Mouse (Mus musculus): ENCODE measurements at regions not wholly inside any gene's neighbourhood (a gene's known extent, or its start where the extent isn't known, plus 50 kb on each side); places are given as distances from the start of the nearest gene placed in this dataset.

DNA sequence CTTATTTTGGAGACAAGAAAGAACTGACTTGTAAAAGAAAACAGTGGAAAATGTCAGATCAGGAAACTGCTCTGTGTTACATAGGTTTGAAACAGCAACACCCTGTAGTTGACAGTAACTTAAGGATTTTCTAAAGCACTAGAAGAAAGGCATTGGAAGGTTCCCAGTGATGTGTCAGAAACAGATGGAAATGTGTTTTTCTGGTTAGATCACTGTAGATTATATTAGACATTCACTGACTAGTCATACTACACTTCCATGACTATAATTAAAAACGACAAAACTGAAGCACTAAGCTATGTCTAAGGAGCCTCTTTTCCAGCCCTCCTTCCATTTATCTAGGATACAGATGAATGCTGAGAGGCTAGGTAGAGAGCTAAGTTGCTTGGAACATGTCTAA, 59.1 kb upstream of the Apob start:
- no peaks in the 10 kb centered on the region for H3K27me3 ChIP-seq
- H3K4me1 ChIP-seq = no peaks in the 10 kb centered on the region
- no peak overlapping the region for H3K27ac ChIP-seq
- H3K36me3 ChIP-seq = no peaks in the 10 kb centered on the region
- H3K9ac ChIP-seq = no peak overlapping the region
- no peak for ATAC-seq (ENCODE audit: low FRiP score, low read depth)
- H3K4me2 ChIP-seq (replicated peaks) = no peak overlapping the region
- no peak overlapping the region for H3K4me3 ChIP-seq
- no peaks in the 10 kb centered on the region for H3K9me3 ChIP-seq
- 79% methylated on average over 1 of the region's 1 CpGs for WGBS

GRCm38 (mm10) chr12:7918967-7919708, 58.3 kb upstream of the Apob start:
- Histone ChIP-seq H3K36me3 (no peaks in the 10 kb centered on the region), H3K27me3 (no peaks in the 10 kb centered on the region), H3K4me1 (no peaks in the 10 kb centered on the region), H3K4me3 (no peak overlapping the region), H3K9me3 (no peaks in the 10 kb centered on the region), H3K4me2 (replicated peaks) (no peak overlapping the region), H3K27ac (no peak overlapping the region), H3K9ac (no peak overlapping the region)
- 87% methylated on average over 4 of the region's 4 CpGs for WGBS
- no peak for ATAC-seq (ENCODE audit: low FRiP score, low read depth)

DNA sequence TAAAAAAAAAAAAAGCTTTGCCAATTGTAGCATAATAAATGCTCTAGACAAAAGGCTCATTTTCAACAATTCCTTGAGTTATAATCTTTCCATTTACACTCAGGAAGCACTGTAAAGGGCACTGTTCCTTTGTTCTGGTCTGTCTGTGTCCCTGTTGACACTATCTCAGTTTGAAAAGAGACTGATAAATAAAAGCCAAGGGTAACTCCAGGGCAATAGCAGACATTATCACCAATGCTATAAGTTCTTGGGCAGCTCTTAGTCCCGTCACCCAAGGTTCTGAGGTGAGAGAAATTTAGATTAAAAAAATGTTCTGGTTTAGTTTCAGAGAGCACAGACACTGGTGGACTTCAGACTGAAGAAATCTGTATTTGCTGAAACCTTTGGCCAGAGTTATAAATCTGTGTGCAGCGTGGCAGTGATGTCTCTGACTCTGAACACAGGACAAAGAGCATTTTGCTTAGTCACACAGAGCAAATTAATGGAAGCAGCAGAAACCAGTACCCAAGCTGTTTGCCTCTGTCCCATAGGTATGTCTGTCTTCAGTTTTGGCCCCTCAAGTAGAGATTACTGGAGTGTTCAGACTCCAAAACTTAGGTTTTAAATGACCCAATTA, 57.6 kb upstream of the Apob start:
- Histone ChIP-seq H3K4me1 (no peaks in the 10 kb centered on the region), H3K4me2 (replicated peaks) (no peak overlapping the region), H3K9ac (no peak overlapping the region), H3K27ac (no peak overlapping the region), H3K36me3 (no peaks in the 10 kb centered on the region), H3K9me3 (no peaks in the 10 kb centered on the region), H3K4me3 (no peak overlapping the region), H3K27me3 (no peaks in the 10 kb centered on the region)
- ATAC-seq (ENCODE audit: low FRiP score, low read depth) = no peak
- WGBS = 83% methylated on average over 2 of the region's 2 CpGs

- no peak overlapping the region for H3K27ac ChIP-seq
- no peak overlapping the region for H3K9ac ChIP-seq
- H3K27me3 ChIP-seq = no peaks in the 10 kb centered on the region
- H3K4me2 ChIP-seq (replicated peaks) = no peak overlapping the region
- 81% methylated on average over 1 of the region's 1 CpGs for WGBS
- no peaks in the 10 kb centered on the region for H3K9me3 ChIP-seq
- no peak for ATAC-seq (ENCODE audit: low FRiP score, low read depth)
- no peak overlapping the region for H3K4me3 ChIP-seq
- no peaks in the 10 kb centered on the region for H3K36me3 ChIP-seq
- no peaks in the 10 kb centered on the region for H3K4me1 ChIP-seq
Measured at GRCm38 (mm10) chr12:7920888-7921287, 56.6 kb upstream of the Apob start.
